Mouse (Mus musculus): ENCODE data around the gene Elfn1.
"Not testable (repeated sequence)": the region's sequence is repeated elsewhere in the genome, so short reads cannot be mapped to it uniquely, and the experiment has no call there.

The Elfn1 gene

GRCm38 (mm10) chr5:139977476-139977875 is 69.7 kb downstream of the Elfn1 start:
- DNase-seq, result no peak

GRCm38 (mm10) chr5:139978525-139979276 is 71.0 kb downstream of the Elfn1 start:
- no peak for DNase-seq

GRCm38 (mm10) chr5:139979371-139979770 is 71.6 kb downstream of the Elfn1 start:
- no peak for DNase-seq

- DNase-seq, result no peak
Observed at GRCm38 (mm10) chr5:139981976-139982375, 74.2 kb downstream of the Elfn1 start.

GRCm38 (mm10) chr5:139985073-139985746 is 77.5 kb downstream of the Elfn1 start:
- DNase-seq, result no peak

- no peak for DNase-seq
Observed at GRCm38 (mm10) chr5:139991531-139991930, 83.8 kb downstream of the Elfn1 start.

GRCm38 (mm10) chr5:139998321-139998720 is 90.6 kb downstream of the Elfn1 start:
- DNase-seq, result not testable (repeated sequence)

GRCm38 (mm10) chr5:139998916-139999315 is 91.2 kb downstream of the Elfn1 start:
- no peak for DNase-seq

GRCm38 (mm10) chr5:140002541-140002940 is 94.8 kb downstream of the Elfn1 start:
- no peak for DNase-seq

GRCm38 (mm10) chr5:140006861-140007260 is 99.1 kb downstream of the Elfn1 start:
- no peak for DNase-seq

- no peak for DNase-seq
Observed at GRCm38 (mm10) chr5:140007656-140008522, 100.1 kb downstream of the Elfn1 start.

GRCm38 (mm10) chr5:140008523-140008806 is 100.7 kb downstream of the Elfn1 start:
- DNase-seq, result no peak

GRCm38 (mm10) chr5:140009083-140009655 is 101.4 kb downstream of the Elfn1 start:
- no peak for DNase-seq

- DNase-seq, result no peak
Observed at GRCm38 (mm10) chr5:140010405-140010804, 102.7 kb downstream of the Elfn1 start.

GRCm38 (mm10) chr5:140012286-140012967 is 104.7 kb downstream of the Elfn1 start:
- DNase-seq, result no peak

GRCm38 (mm10) chr5:140013652-140014051 is 105.9 kb downstream of the Elfn1 start:
- DNase-seq, result no peak

GRCm38 (mm10) chr5:140016896-140017295 is 109.2 kb downstream of the Elfn1 start:
- no peak for DNase-seq

- DNase-seq, result no peak
Observed at GRCm38 (mm10) chr5:140018780-140019179, 111.0 kb downstream of the Elfn1 start.

- no peak for DNase-seq
Observed at GRCm38 (mm10) chr5:140019616-140020015, 111.9 kb downstream of the Elfn1 start.

- no peak for DNase-seq
Observed at GRCm38 (mm10) chr5:140021755-140022154, 114.0 kb downstream of the Elfn1 start.

- DNase-seq, result no peak
Observed at GRCm38 (mm10) chr5:140022861-140023260, 115.1 kb downstream of the Elfn1 start.

- no peak for DNase-seq
Observed at GRCm38 (mm10) chr5:140023941-140024500, 116.3 kb downstream of the Elfn1 start.
